Mouse (Mus musculus) MEL (cell line): ENCODE measurements around the gene Prph. TPM values are rescaled to one million over a fixed set of nuclear protein-coding genes. Genes with fewer than 3 reads are reported as not detected.

Experiments
- DNase-seq: peaks from one replicate; pipeline ENCODE4 v3.0.0; 2011; ENCODE audit warnings: low read depth, low spot score
- H3K27ac ChIP-seq: 2 replicates; pipeline ENCODE4 v1.5.1; 2012; ENCODE audit warnings: low read depth, mild to moderate bottlenecking, control low read depth, low read length, moderate library complexity; ENCODE audit not compliant: control insufficient read depth
- H3K27me3 ChIP-seq, 2 experiments: fragments of 150-350 bp in 1 of 2; sonication (generic) in 1 of 2; 2 replicates each; pipeline ENCODE4 v1.6.1; 2012; ENCODE audit warnings: low read length in 2 of 2, mild to moderate bottlenecking in 2 of 2, improper control_type of control experiment in 1 of 2, moderate library complexity in 1 of 2; ENCODE audit not compliant: insufficient read depth in 2 of 2, control insufficient read depth in 1 of 2
- H3K36me3 ChIP-seq, 2 experiments: 2 replicates each; pipeline ENCODE4 v1.6.1; 2012 to 2014; ENCODE audit warnings: low read length in 2 of 2, improper control_type of control experiment in 1 of 2, inconsistent platforms in 1 of 2, mild to moderate bottlenecking in 1 of 2; ENCODE audit not compliant: insufficient read depth in 2 of 2, control insufficient read depth in 1 of 2
- H3K4me1 ChIP-seq, 2 experiments: fragments of 150-350 bp in 1 of 2; sonication (generic) in 1 of 2; 2 replicates each; pipeline ENCODE4 v1.6.1; 2012; ENCODE audit warnings: low read length in 2 of 2, improper control_type of control experiment in 1 of 2, mild to moderate bottlenecking in 1 of 2; ENCODE audit not compliant: insufficient read depth in 2 of 2, control insufficient read depth in 1 of 2
- H3K4me3 ChIP-seq, 2 experiments: fragments of 150-350 bp in 1 of 2; sonication (generic) in 1 of 2; 2 replicates each; pipeline ENCODE4 v1.5.1; 2012; ENCODE audit warnings: low read depth in 2 of 2, low read length in 2 of 2, mild to moderate bottlenecking in 2 of 2, moderate library complexity in 2 of 2, control low read depth in 1 of 2, improper control_type of control experiment in 1 of 2; ENCODE audit not compliant: control insufficient read depth in 1 of 2, insufficient read depth in 1 of 2
- H3K79me2 ChIP-seq: 2 replicates; pipeline ENCODE4 v1.6.1; 2012; ENCODE audit warnings: mild to moderate bottlenecking, low read length, moderate library complexity; ENCODE audit not compliant: control insufficient read depth, poor library complexity, insufficient read depth
- H3K9ac ChIP-seq: 2 replicates; pipeline ENCODE4 v1.6.1; 2012; ENCODE audit warnings: low read depth, mild to moderate bottlenecking, control low read depth, low read length, moderate library complexity; ENCODE audit not compliant: control insufficient read depth, poor library complexity, severe bottlenecking
- H3K9me3 ChIP-seq: fragments of 150-350 bp; sonication (generic); replicated peaks from 2 replicates; pipeline ENCODE4 v1.6.1; 2012; ENCODE audit warnings: mild to moderate bottlenecking, low read length, improper control_type of control experiment, moderate library complexity; ENCODE audit not compliant: insufficient read depth
- CHD1 ChIP-seq: IDR thresholded peaks from 2 replicates; pipeline ENCODE4 v1.6.1; 2012; ENCODE audit warnings: low read depth, mild to moderate bottlenecking, inconsistent platforms, low read length, improper control_type of control experiment
- CTCF ChIP-seq, 3 experiments: IDR thresholded peaks in 2 of 3; conservative IDR thresholded peaks in 1 of 3; 2 replicates each; pipeline ENCODE4 v1.5.1; 2011 to 2012; ENCODE audit warnings: low read length in 3 of 3, low read depth in 2 of 3, mild to moderate bottlenecking in 2 of 3, improper control_type of control experiment in 1 of 3, inconsistent platforms in 1 of 3, mixed read lengths in 1 of 3, moderate library complexity in 1 of 3; ENCODE audit not compliant: control insufficient read depth in 1 of 3, insufficient read depth in 1 of 3, poor library complexity in 1 of 3, severe bottlenecking in 1 of 3
- E2F4 ChIP-seq: IDR thresholded peaks from 2 replicates; pipeline ENCODE4 v1.6.1; 2011; ENCODE audit warnings: low read depth, low read length, improper control_type of control experiment, borderline replicate concordance
- GABPA ChIP-seq: IDR thresholded peaks from 2 replicates; pipeline ENCODE4 v1.6.1; 2012; ENCODE audit warnings: low read depth, mild to moderate bottlenecking, inconsistent platforms, low read length, improper control_type of control experiment, moderate library complexity
- HCFC1 ChIP-seq: IDR thresholded peaks from 2 replicates; pipeline ENCODE4 v1.6.1; 2012; ENCODE audit warnings: low read depth, mild to moderate bottlenecking, inconsistent platforms, low read length, improper control_type of control experiment, moderate library complexity
- MAX ChIP-seq: IDR thresholded peaks from 2 replicates; pipeline ENCODE4 v1.6.1; 2011; ENCODE audit warnings: low read length, improper control_type of control experiment
- MAZ ChIP-seq: IDR thresholded peaks from 2 replicates; pipeline ENCODE4 v1.6.1; 2012; ENCODE audit warnings: low read depth, mild to moderate bottlenecking, inconsistent platforms, low read length, improper control_type of control experiment
- MEF2A ChIP-seq: IDR thresholded peaks from 2 replicates; pipeline ENCODE4 v1.6.1; 2014; ENCODE audit warnings: low read depth, mild to moderate bottlenecking, inconsistent platforms, low read length, improper control_type of control experiment; ENCODE audit not compliant: poor library complexity, insufficient replicate concordance, severe bottlenecking; ENCODE audit errors: extremely low read depth
- MXI1 ChIP-seq: IDR thresholded peaks from 2 replicates; pipeline ENCODE4 v1.6.1; 2011; ENCODE audit warnings: mild to moderate bottlenecking, low read depth, low read length, improper control_type of control experiment
- MYB ChIP-seq: IDR thresholded peaks from 2 replicates; pipeline ENCODE4 v1.6.1; 2011; ENCODE audit warnings: mild to moderate bottlenecking, low read depth, low read length, improper control_type of control experiment
- NELFE ChIP-seq: IDR thresholded peaks from 2 replicates; pipeline ENCODE4 v1.6.1; 2011; ENCODE audit warnings: low read depth, low read length, improper control_type of control experiment
- POLR2A ChIP-seq, 2 experiments: IDR thresholded peaks; 2 replicates each; pipeline ENCODE4 v1.6.1; 2011 to 2012; ENCODE audit warnings: low read length in 2 of 2, mild to moderate bottlenecking in 2 of 2, control low read depth in 1 of 2, improper control_type of control experiment in 1 of 2, low read depth in 1 of 2, moderate library complexity in 1 of 2; ENCODE audit not compliant: control insufficient read depth in 1 of 2, insufficient read depth in 1 of 2, poor library complexity in 1 of 2
- RAD21 ChIP-seq: IDR thresholded peaks from 2 replicates; pipeline ENCODE4 v1.6.1; 2011; ENCODE audit warnings: mild to moderate bottlenecking, low read depth, low read length, improper control_type of control experiment
- SIN3A ChIP-seq: IDR thresholded peaks from 2 replicates; pipeline ENCODE4 v1.6.1; 2012; ENCODE audit warnings: low read length, improper control_type of control experiment, inconsistent platforms
- SMC3 ChIP-seq: IDR thresholded peaks from 2 replicates; pipeline ENCODE4 v1.6.1; 2011; ENCODE audit warnings: low read depth, low read length, improper control_type of control experiment
- TAL1 ChIP-seq: IDR thresholded peaks from 2 replicates; pipeline ENCODE4 v1.6.1; 2012; ENCODE audit warnings: mild to moderate bottlenecking, inconsistent platforms, low read length, moderate library complexity, mixed read lengths
- TBP ChIP-seq: IDR thresholded peaks from 2 replicates; pipeline ENCODE4 v1.8.0; 2011; ENCODE audit warnings: low read depth, low read length, improper control_type of control experiment
- ZC3H11A ChIP-seq: IDR thresholded peaks from 2 replicates; pipeline ENCODE4 v1.6.1; 2012; ENCODE audit warnings: low read depth, mild to moderate bottlenecking, inconsistent platforms, low read length, improper control_type of control experiment
- ZKSCAN1 ChIP-seq: IDR thresholded peaks from 2 replicates; pipeline ENCODE4 v1.6.1; 2012; ENCODE audit warnings: low read depth, mild to moderate bottlenecking, inconsistent platforms, low read length, improper control_type of control experiment, moderate library complexity
- ZMIZ1 ChIP-seq: IDR thresholded peaks from 2 replicates; pipeline ENCODE4 v1.6.1; 2012; ENCODE audit warnings: low read depth, mild to moderate bottlenecking, inconsistent platforms, low read length, improper control_type of control experiment, moderate library complexity
- polyA plus RNA-seq, 2 experiments: library from polyadenylated mRNA; stranded (reverse) in 1 of 2; unstranded in 1 of 2; fragments of >175 nt in 1 of 2; fragments of >200 nt in 1 of 2; gene quantifications; 2 replicates each; pipeline versions ENCODE4 v1.2.1 to v1.2.4; 2012; ENCODE audit warnings: low replicate concordance in 2 of 2, low read depth in 1 of 2; ENCODE audit not compliant: insufficient read length in 2 of 2, insufficient read depth in 1 of 2, missing spikeins in 1 of 2
- total RNA-seq: library from RNA; depleted of rRNA; stranded (reverse); fragments of 300-350 nt; gene quantifications from 2 replicates; pipeline ENCODE4 v1.2.3, GENCODE M21; 2012

The Prph gene
- total and polyA plus RNA-seq, 3 experiments = not detected

- DNase-seq = no peak
- TF ChIP-seq SIN3A (0 out of 2 replicates have a peak, but pooled peaks have one; percentile 1), TAL1 (no peak), MYB (no peak), POLR2A (IDR thresholded peaks at IDR 0.05; ENCODE audit: control insufficient read depth in 1 of 2, insufficient read depth in 1 of 2, low read depth in 1 of 2, low read length in 2 of 2, poor library complexity in 1 of 2) (no peak), ZMIZ1 (no peak)
- TF ChIP-seq, all 39 proteins: peak for 1
- Histone ChIP-seq H3K27ac (no peak overlapping the region), H3K9ac (no peak overlapping the region), H3K36me3 (peaks cover 0 to 9% of the 10 kb centered on the region in 2 experiments; a peak in 2 of 4 replicates), H3K4me1 (no peaks in the 10 kb centered on the region), H3K79me2 (no peaks in the 10 kb centered on the region; the same call in 1 of the 2 replicates), H3K27me3 (no peaks in the 10 kb centered on the region), H3K9me3 (no peaks in the 10 kb centered on the region), H3K4me3 (no peak overlapping the region)
Measured at GRCm38 (mm10) chr15:99082840-99083239, 27.9 kb downstream of the Prph start.

- DNase-seq = peak; percentile 78
- no peaks in the 10 kb centered on the region for H3K9me3 ChIP-seq
- H3K4me3 ChIP-seq = no peak overlapping the region
- H3K9ac ChIP-seq = no peak overlapping the region
- H3K79me2 ChIP-seq = no peaks in the 10 kb centered on the region
- TF ChIP-seq MXI1 = no peak
- no peak; the same call in 1 of the 2 replicates for TF ChIP-seq MAZ
- 0 out of 2 replicates have a peak, but pooled peaks have one; percentile 37 for TF ChIP-seq SIN3A
- no peak for TF ChIP-seq MEF2A
- TF ChIP-seq HCFC1 = 0 out of 2 replicates have a peak, but pooled peaks have one; percentile 34
- TF ChIP-seq ZKSCAN1 = no peak
- no peak for TF ChIP-seq E2F4
- TF ChIP-seq MYB = no peak
- no peak for TF ChIP-seq NELFE
- peak; percentile 57 for TF ChIP-seq ZC3H11A
- peak; percentile 62 for TF ChIP-seq SMC3
- no peak for TF ChIP-seq GABPA
- no peak for TF ChIP-seq CHD1
- TF ChIP-seq POLR2A (IDR thresholded peaks at IDR 0.05; ENCODE audit: control insufficient read depth in 1 of 2, insufficient read depth in 1 of 2, low read depth in 1 of 2, low read length in 2 of 2, poor library complexity in 1 of 2) = no peak
- no peak for TF ChIP-seq ZMIZ1
- peak; percentile 72 to 88 (median 72) for TF ChIP-seq CTCF (IDR thresholded peaks at IDR 0.05 in 2 of 3, conservative IDR thresholded peaks at IDR 0.05 in 1 of 3; ENCODE audit: control insufficient read depth in 1 of 3, insufficient read depth in 1 of 3, low read depth in 2 of 3, low read length in 3 of 3, poor library complexity in 1 of 3, severe bottlenecking in 1 of 3)
- no peak for TF ChIP-seq MAX
- TF ChIP-seq TBP = no peak
- TF ChIP-seq RAD21 = peak; percentile 72
- TF ChIP-seq, all 39 proteins: peak for 6
- H3K36me3 ChIP-seq = peaks cover 0 to 9% of the 10 kb centered on the region in 2 experiments; a peak in 2 of 4 replicates
- no peak overlapping the region for H3K27ac ChIP-seq
- H3K4me1 ChIP-seq = no peaks in the 10 kb centered on the region
- no peaks in the 10 kb centered on the region for H3K27me3 ChIP-seq
Measured at GRCm38 (mm10) chr15:99083258-99083657, 28.3 kb downstream of the Prph start.
